In genomic region chr11:78023607-78024006, GRCm38 (mm10) we compare ENCODE assay signal across 9 mouse cellular contexts. TPM values are rescaled to one million over a fixed set of nuclear protein-coding genes. Genes with fewer than 3 reads are reported as not detected.
DNase-seq lines count a peak whose midpoint lies in the region; ATAC-seq and TF ChIP-seq lines count a peak whose summit lies in the region.
"Had no signal": no experiment of that assay in that cellular context is flagged by ENCODE, and none has a peak within 500 bp of the region (broad histone marks: within the 10 kb centered on the region; RNA-seq: fewer than 3 reads in every experiment).

No protein-coding gene starts in this region.

- no peak for TF ChIP-seq POLR2A in heart, adult 2 months (IDR thresholded peaks at IDR 0.05; ENCODE audit: insufficient read depth, low read depth, low read length)

- no peak for ATAC-seq in heart, embryonic 11.5 days (replicated peaks; ENCODE audit: insufficient number of reproducible peaks, low FRiP score, low TSS enrichment)
- ATAC-seq in neutrophil, adult 5-6 weeks (ENCODE audit: extremely low read depth, insufficient number of reproducible peaks, low FRiP score, poor library complexity, severe bottlenecking): 0 out of 2 replicates have a peak, but pooled peaks have one; percentile 20

- DNase-seq in heart, adult 2 months: no peak
- DNase-seq in right cerebral cortex, postnatal 4 days: peak; percentile 65
- DNase-seq in right cerebral cortex, postnatal 25 days: no peak
- peak; percentile 34 for DNase-seq in c-Kit-positive CD71-positive TER-119-positive erythroid progenitor cells, embryonic 14.5 days (ENCODE audit: low spot score)
- no peak for DNase-seq in left cerebral cortex, postnatal 25 days (ENCODE audit: low spot score in 2 of 2)
- no peak for DNase-seq in layer of hippocampus, adult 11-12 months (ENCODE audit: low spot score)

- TF ChIP-seq EP300 in heart, adult 2 months (IDR thresholded peaks at IDR 0.05; ENCODE audit: insufficient read depth, low read depth, low read length): no peak

- no peak overlapping the region for H3K27ac ChIP-seq in heart, adult 2 months
- H3K27ac ChIP-seq in heart, embryonic 11.5 days (ENCODE audit: low read depth, low read length): no peak overlapping the region
- H3K27ac ChIP-seq: neural tube, embryonic 13.5 days had no signal

- H3K36me3 ChIP-seq in heart, adult 2 months (ENCODE audit: control insufficient read depth, insufficient read depth, low read length): peaks cover under 1% of the 10 kb centered on the region; the same call in 1 of the 2 replicates
- peaks cover 54% of the 10 kb centered on the region for H3K36me3 ChIP-seq in heart, embryonic 11.5 days (ENCODE audit: control insufficient read depth, insufficient read depth, low read length)

- H3K4me3 ChIP-seq in heart, adult 2 months: no peak overlapping the region
- H3K4me3 ChIP-seq in heart, embryonic 11.5 days (ENCODE audit: low read depth, low read length): no peak overlapping the region
- H3K4me3 ChIP-seq: neural tube, embryonic 13.5 days had no signal

- H3K4me2 ChIP-seq in heart, embryonic 11.5 days: no peak overlapping the region
- H3K4me2 ChIP-seq: neural tube, embryonic 13.5 days had no signal

- H3K4me1 ChIP-seq in heart, adult 2 months (ENCODE audit: control insufficient read depth, insufficient read depth, low read length): no peaks in the 10 kb centered on the region
- no peaks in the 10 kb centered on the region; the same call in 1 of the 2 replicates for H3K4me1 ChIP-seq in heart, embryonic 11.5 days (ENCODE audit: control insufficient read depth, insufficient read depth, low read length)
- H3K4me1 ChIP-seq: neural tube, embryonic 13.5 days had no signal

- H3K79me2 ChIP-seq in heart, adult 2 months (replicated peaks; ENCODE audit: control insufficient read depth, insufficient read depth, low read length): no peaks in the 10 kb centered on the region

- peak; percentile 60 for TF ChIP-seq CTCF in heart, adult 2 months (IDR thresholded peaks at IDR 0.05)

- H3K9me3 ChIP-seq in heart, embryonic 11.5 days (replicated peaks; ENCODE audit: control insufficient read depth, low read length): no peaks in the 10 kb centered on the region
- H3K9me3 ChIP-seq: neural tube, embryonic 13.5 days had no signal

- intact Hi-C loops in heart, adult 2 months (cut with DNase I): no loop called here
- intact Hi-C loops in left cerebral cortex, postnatal 25 days (cut with DNase I): no loop called here

- H3K27me3 ChIP-seq in heart, adult 2 months (ENCODE audit: control insufficient read depth, insufficient read depth, low read length): no peaks in the 10 kb centered on the region
- no peaks in the 10 kb centered on the region for H3K27me3 ChIP-seq in heart, embryonic 11.5 days (ENCODE audit: control insufficient read depth, insufficient read depth, low read length)
- H3K27me3 ChIP-seq: neural tube, embryonic 13.5 days had no signal

- no peak overlapping the region for H3K9ac ChIP-seq in heart, adult 2 months (ENCODE audit: low read depth, low read length)
- H3K9ac ChIP-seq in heart, embryonic 11.5 days (ENCODE audit: low read depth, low read length): no peak overlapping the region
- H3K9ac ChIP-seq: neural tube, embryonic 13.5 days had no signal

- WGBS in heart, adult 2 months: 74% methylated on average over 8 of the region's 8 CpGs
- WGBS in heart, embryonic 11.5 days (ENCODE audit: insufficient replicate concordance): 82% methylated on average over 8 of the region's 8 CpGs

RNA-seq across cellular contexts. Expression of gene Dhrs13, which starts 8.5 kb away (rescaled TPM):
- total RNA-seq in heart, adult 2 months (2021): 1 to 10 TPM; 4.0 to 4.8 TPM
- polyA plus RNA-seq in heart, adult 2 months (2012; rRNA removed): 3.5 and 4.7 TPM in 2 replicates
- 12.3 and 15.8 TPM in 2 replicates for polyA plus RNA-seq in heart, embryonic 11.5 days (2014; fragmentation: Nextera tagmentation; extraction: Ambion mirVana)
- total RNA-seq in neutrophil, adult 5-6 weeks (2017): 0.61 and 1.2 TPM in 2 replicates
- total RNA-seq in left cerebral cortex, postnatal 25 days (2021): 1 to 10 TPM; 7.9 to 8.9 TPM

RNA-seq across cellular contexts. Expression of gene Flot2, which starts 14.1 kb away (rescaled TPM):
- 10 to 100 TPM; 51.7 to 59.9 TPM for total RNA-seq in heart, adult 2 months (2021)
- polyA plus RNA-seq in heart, adult 2 months (2012; rRNA removed): 118 and 172 TPM in 2 replicates
- polyA plus RNA-seq in heart, embryonic 11.5 days (2014; fragmentation: Nextera tagmentation; extraction: Ambion mirVana): 62.0 and 67.1 TPM in 2 replicates
- total RNA-seq in neutrophil, adult 5-6 weeks (2017): 22.8 and 23.2 TPM in 2 replicates
- 10 to 100 TPM; 95.5 to 96.8 TPM for total RNA-seq in left cerebral cortex, postnatal 25 days (2021)

RNA-seq across cellular contexts. Expression of gene Phf12, which starts 41.1 kb away (rescaled TPM):
- 10 to 100 TPM; 23.6 to 30.5 TPM for total RNA-seq in heart, adult 2 months (2021)
- polyA plus RNA-seq in heart, adult 2 months (2012; rRNA removed): 22.3 and 25.3 TPM in 2 replicates
- polyA plus RNA-seq in heart, embryonic 11.5 days (2014; fragmentation: Nextera tagmentation; extraction: Ambion mirVana): 9.1 and 14.2 TPM in 2 replicates
- total RNA-seq in neutrophil, adult 5-6 weeks (2017): 87.8 and 113 TPM in 2 replicates
- total RNA-seq in left cerebral cortex, postnatal 25 days (2021): 10 to 100 TPM; 50.5 to 51.4 TPM

RNA-seq across cellular contexts. Expression of gene Eral1, which starts 56.6 kb away (rescaled TPM):
- total RNA-seq in heart, adult 2 months (2021): 10 to 100 TPM; 25.0 to 28.2 TPM
- 34.9 and 42.4 TPM in 2 replicates for polyA plus RNA-seq in heart, adult 2 months (2012; rRNA removed)
- 25.6 and 27.0 TPM in 2 replicates for polyA plus RNA-seq in heart, embryonic 11.5 days (2014; fragmentation: Nextera tagmentation; extraction: Ambion mirVana)
- 12.8 and 14.9 TPM in 2 replicates for total RNA-seq in neutrophil, adult 5-6 weeks (2017)
- 10 to 100 TPM; 18.7 to 20.3 TPM for total RNA-seq in left cerebral cortex, postnatal 25 days (2021)

Comparison
In these comparisons a context has a peak if more than half of its experiments do, and no peak if none do; other contexts are left out.
1. DNase-seq: peak in right cerebral cortex, postnatal 4 days (single experiment) and c-Kit-positive CD71-positive TER-119-positive erythroid progenitor cells, embryonic 14.5 days (single experiment); none in heart, adult 2 months (0 of 2), right cerebral cortex, postnatal 25 days (single experiment), left cerebral cortex, postnatal 25 days (0 of 2) and layer of hippocampus, adult 11-12 months (single experiment).